Mouse (Mus musculus): ENCODE measurements around the gene Foxn3. TPM values are rescaled to one million over a fixed set of nuclear protein-coding genes. Genes with fewer than 3 reads are reported as not detected.
A peak's percentile ranks its signal among the peaks of the same experiment; 100 is the strongest.

Foxn3 gene
- polyA plus RNA-seq, 1 experiment from 2014 or later, result 54.0 TPM

DNA sequence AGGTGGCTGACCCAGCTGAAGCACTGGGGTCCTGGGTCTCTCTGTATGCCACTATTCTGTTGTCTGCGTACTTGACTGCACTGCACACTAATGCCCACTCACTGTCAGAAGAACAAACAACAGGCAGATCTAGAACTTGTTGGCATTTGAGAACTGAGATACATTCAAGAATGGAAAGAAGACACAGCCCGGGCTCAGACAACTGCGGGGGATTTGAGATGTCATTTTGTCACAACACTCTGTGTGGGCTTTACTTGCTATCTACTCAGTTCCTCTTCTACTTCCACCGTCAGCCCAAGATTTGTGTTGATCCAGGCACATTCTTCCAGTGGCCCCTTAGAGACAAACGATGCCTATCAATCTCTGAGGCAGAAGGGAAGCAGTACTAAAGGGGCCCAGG lies 248.6 kb downstream of the Foxn3 start:
- no peak overlapping the region for H3K4me3 ChIP-seq (replicated peaks; ENCODE audit: low read depth, low read length)
- H3K27ac ChIP-seq, result no peak overlapping the region
- no peak overlapping the region for H3K4me2 ChIP-seq (ENCODE audit: low read length)
- no peak overlapping the region for H3K9ac ChIP-seq (ENCODE audit: low read depth, low read length)
- no peaks in the 10 kb centered on the region for H3K27me3 ChIP-seq (ENCODE audit: insufficient read depth, low read length)
- no peaks in the 10 kb centered on the region for H3K9me3 ChIP-seq (replicated peaks; ENCODE audit: low read length)
- WGBS, result 64% methylated on average over 5 of the region's 5 CpGs
- no peaks in the 10 kb centered on the region for H3K36me3 ChIP-seq (ENCODE audit: insufficient read depth, low read length)
- H3K4me1 ChIP-seq (replicated peaks; ENCODE audit: insufficient read depth, low read length), result no peaks in the 10 kb centered on the region
- TF ChIP-seq CTCF (IDR thresholded peaks at IDR 0.05; ENCODE audit: low read depth), result no peak
- ATAC-seq (replicated peaks; ENCODE audit: low FRiP score, low read depth), result no peak
- DNase-seq (ENCODE audit: low spot score), result no peak

DNA sequence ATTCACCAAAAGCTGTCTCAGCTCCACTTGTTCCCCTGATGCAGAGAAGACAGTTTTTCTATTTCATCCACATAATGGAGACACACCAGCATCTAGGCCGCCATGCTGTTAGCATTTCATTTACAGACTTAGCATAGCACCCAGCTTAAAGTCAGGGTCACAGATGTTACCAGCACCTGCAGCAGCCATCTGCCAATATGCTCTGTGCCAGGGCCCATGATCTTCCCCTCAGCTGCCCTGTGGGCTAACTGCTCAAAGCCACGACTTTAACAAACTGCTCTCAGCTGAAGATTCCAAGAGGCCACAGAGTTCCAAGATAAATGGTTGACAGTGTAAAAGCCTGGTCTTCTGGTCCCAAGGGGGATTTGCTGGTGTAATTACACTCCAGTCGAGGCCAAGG lies 252.1 kb downstream of the Foxn3 start:
- Histone ChIP-seq H3K4me3 (replicated peaks; ENCODE audit: low read depth, low read length) (no peak overlapping the region), H3K4me1 (replicated peaks; ENCODE audit: insufficient read depth, low read length) (peaks cover 6% of the 10 kb centered on the region; the same call in 1 of the 2 replicates), H3K9ac (ENCODE audit: low read depth, low read length) (no peak overlapping the region), H3K27ac (no peak overlapping the region), H3K27me3 (ENCODE audit: insufficient read depth, low read length) (no peaks in the 10 kb centered on the region), H3K4me2 (ENCODE audit: low read length) (no peak overlapping the region), H3K9me3 (replicated peaks; ENCODE audit: low read length) (no peaks in the 10 kb centered on the region), H3K36me3 (ENCODE audit: insufficient read depth, low read length) (no peaks in the 10 kb centered on the region)
- 59% methylated on average over 3 of the region's 3 CpGs for whole genome bisulfite sequencing
- DNase-seq (ENCODE audit: low spot score), result no peak
- no peak for ATAC-seq (replicated peaks; ENCODE audit: low FRiP score, low read depth)
- TF ChIP-seq CTCF (IDR thresholded peaks at IDR 0.05; ENCODE audit: low read depth), result no peak

DNA sequence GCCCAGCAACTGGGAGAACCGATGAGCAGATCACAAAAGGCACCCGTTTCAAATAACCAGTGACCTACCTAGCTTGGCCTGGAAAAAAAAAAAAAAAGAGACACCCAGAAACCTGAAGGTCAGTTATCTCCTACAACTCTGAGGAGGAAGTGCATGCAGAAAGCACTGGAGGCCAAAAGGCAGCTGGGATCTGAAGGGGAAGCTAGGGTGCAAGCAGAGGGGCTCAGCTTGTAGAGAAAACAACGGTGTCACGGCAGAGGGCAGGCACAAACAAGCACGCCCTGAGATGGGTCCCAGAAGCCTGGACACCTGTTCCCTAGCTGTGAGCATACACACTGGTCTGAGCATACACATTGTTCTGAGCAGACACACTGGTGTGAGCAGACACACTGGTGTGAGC lies 253.4 kb downstream of the Foxn3 start:
- H3K4me2 ChIP-seq (ENCODE audit: low read length), result no peak overlapping the region
- DNase-seq (ENCODE audit: low spot score) (no peak), ATAC-seq (replicated peaks; ENCODE audit: low FRiP score, low read depth) (no peak)
- H3K36me3 ChIP-seq (ENCODE audit: insufficient read depth, low read length), result no peaks in the 10 kb centered on the region
- no peak overlapping the region for H3K27ac ChIP-seq
- peaks cover 11% of the 10 kb centered on the region for H3K4me1 ChIP-seq (replicated peaks; ENCODE audit: insufficient read depth, low read length)
- TF ChIP-seq CTCF (IDR thresholded peaks at IDR 0.05; ENCODE audit: low read depth), result no peak
- WGBS, result 59% methylated on average over 5 of the region's 5 CpGs
- H3K9ac ChIP-seq (ENCODE audit: low read depth, low read length), result no peak overlapping the region
- no peak overlapping the region for H3K4me3 ChIP-seq (replicated peaks; ENCODE audit: low read depth, low read length)
- H3K27me3 ChIP-seq (ENCODE audit: insufficient read depth, low read length), result no peaks in the 10 kb centered on the region
- no peaks in the 10 kb centered on the region for H3K9me3 ChIP-seq (replicated peaks; ENCODE audit: low read length)

DNA sequence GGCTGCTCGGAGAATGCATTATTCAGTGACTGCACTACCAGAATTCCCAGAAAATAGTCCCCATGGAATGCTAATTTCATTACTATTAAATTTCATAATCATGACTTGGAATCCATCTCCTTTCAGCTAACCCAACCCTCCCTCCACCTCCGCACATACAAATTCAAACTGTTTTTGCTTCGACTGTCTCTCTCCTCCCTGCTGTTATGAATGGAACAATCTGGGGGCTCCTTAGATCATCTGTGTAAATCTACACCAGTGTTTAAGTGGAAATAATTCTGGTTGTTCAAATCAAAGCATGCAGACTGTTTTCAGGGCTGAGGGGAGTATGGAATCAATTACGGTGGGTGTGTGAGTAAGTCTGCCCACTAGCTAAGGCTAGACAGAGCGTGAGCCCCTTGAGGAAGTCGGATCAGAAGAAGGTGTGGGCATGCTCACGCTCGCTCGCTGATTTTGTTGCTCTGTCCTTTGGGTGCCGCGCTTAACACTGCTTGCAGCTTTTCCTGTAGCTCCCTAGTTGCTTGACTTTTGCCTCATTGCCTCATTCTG lies 254.8 kb downstream of the Foxn3 start:
- Histone ChIP-seq H3K4me3 (replicated peaks; ENCODE audit: low read depth, low read length) (no peak overlapping the region), H3K36me3 (ENCODE audit: insufficient read depth, low read length) (no peaks in the 10 kb centered on the region), H3K27me3 (ENCODE audit: insufficient read depth, low read length) (no peaks in the 10 kb centered on the region), H3K9me3 (replicated peaks; ENCODE audit: low read length) (no peaks in the 10 kb centered on the region), H3K4me1 (replicated peaks; ENCODE audit: insufficient read depth, low read length) (peaks cover 11% of the 10 kb centered on the region), H3K4me2 (ENCODE audit: low read length) (no peak overlapping the region), H3K27ac (no peak overlapping the region), H3K9ac (ENCODE audit: low read depth, low read length) (no peak overlapping the region)
- ATAC-seq (replicated peaks; ENCODE audit: low FRiP score, low read depth), result no peak
- no peak for TF ChIP-seq CTCF (IDR thresholded peaks at IDR 0.05; ENCODE audit: low read depth)
- DNase-seq (ENCODE audit: low spot score), result no peak
- 64% methylated on average over 11 of the region's 11 CpGs for WGBS

DNA sequence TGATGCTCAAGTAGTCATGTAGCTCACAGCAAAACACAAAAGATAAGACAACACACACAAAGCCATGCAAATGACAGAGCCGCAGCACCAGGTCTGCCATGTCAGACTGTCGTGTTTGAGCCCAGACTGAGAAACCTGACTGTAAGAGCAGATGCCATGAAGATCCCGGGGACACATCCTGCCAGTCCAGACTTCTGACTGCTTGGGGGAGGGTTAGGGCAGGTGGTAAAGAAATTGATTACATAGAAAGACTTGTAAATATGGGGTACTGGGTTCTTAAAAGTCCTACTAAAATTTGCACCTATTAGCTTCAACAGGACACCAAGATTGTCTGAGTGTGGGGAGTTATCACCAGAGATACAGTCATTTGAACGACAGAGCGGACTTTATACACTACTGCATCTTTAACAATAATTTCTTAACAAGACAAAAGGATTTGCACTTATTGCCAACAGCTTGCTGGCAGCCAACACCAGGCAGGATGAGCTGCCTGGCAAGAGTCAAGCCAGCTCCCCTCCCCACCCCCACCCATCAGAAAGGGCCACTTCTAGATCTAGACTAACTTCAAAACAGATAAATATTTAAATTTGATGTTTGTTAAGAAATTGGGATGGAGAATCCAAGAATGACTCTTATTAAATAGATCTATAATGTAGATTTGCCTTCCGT lies 256.7 kb downstream of the Foxn3 start:
- Histone ChIP-seq H3K4me1 (replicated peaks; ENCODE audit: insufficient read depth, low read length) (peaks cover 11% of the 10 kb centered on the region), H3K36me3 (ENCODE audit: insufficient read depth, low read length) (no peaks in the 10 kb centered on the region), H3K9ac (ENCODE audit: low read depth, low read length) (no peak overlapping the region), H3K9me3 (replicated peaks; ENCODE audit: low read length) (no peaks in the 10 kb centered on the region), H3K27me3 (ENCODE audit: insufficient read depth, low read length) (no peaks in the 10 kb centered on the region), H3K4me2 (ENCODE audit: low read length) (no peak overlapping the region), H3K4me3 (replicated peaks; ENCODE audit: low read depth, low read length) (no peak overlapping the region), H3K27ac (no peak overlapping the region)
- no peak for TF ChIP-seq CTCF (IDR thresholded peaks at IDR 0.05; ENCODE audit: low read depth)
- no peak for DNase-seq (ENCODE audit: low spot score)
- WGBS, result 51% methylated on average over 6 of the region's 6 CpGs
- no peak for ATAC-seq (replicated peaks; ENCODE audit: low FRiP score, low read depth)

DNA sequence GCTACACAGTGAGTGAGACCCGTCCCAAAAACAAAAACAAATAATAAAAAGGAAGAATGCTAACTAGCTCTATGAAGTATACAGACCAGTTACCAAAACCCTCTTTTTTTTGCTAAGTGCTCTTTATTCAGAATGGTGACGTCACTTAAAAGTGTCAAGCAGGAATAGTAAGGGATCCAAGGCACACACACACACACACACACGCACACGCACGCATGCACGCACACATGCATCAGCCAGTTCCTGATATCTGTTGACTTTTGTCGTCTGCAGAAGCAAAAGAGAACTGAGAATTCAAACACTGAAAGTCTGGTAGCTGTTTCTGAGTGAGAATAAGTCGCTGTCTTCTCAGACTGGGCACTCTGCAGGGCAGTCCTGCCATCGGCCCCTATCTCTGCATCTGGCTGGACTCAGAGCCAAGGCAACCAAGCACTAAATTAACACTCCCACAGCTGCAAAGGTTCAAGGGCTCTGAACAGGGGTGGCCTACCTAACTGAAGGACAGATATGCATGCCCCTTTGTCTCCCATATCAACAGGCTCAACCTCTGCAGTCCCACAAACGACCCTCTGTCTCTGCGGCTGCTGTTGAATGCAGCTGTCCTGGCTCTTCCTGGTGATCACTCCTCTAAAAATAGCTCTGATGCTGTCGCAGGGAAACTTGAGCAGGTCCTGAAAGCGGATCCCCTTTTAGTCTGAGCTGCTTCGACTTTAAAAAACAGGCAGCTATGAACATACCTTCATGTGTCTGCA lies 257.4 kb downstream of the Foxn3 start:
- Histone ChIP-seq H3K9me3 (replicated peaks; ENCODE audit: low read length) (no peaks in the 10 kb centered on the region), H3K4me1 (replicated peaks; ENCODE audit: insufficient read depth, low read length) (peaks cover 11% of the 10 kb centered on the region), H3K4me3 (replicated peaks; ENCODE audit: low read depth, low read length) (no peak overlapping the region), H3K27me3 (ENCODE audit: insufficient read depth, low read length) (no peaks in the 10 kb centered on the region), H3K4me2 (ENCODE audit: low read length) (no peak overlapping the region), H3K27ac (no peak overlapping the region), H3K36me3 (ENCODE audit: insufficient read depth, low read length) (no peaks in the 10 kb centered on the region), H3K9ac (ENCODE audit: low read depth, low read length) (no peak overlapping the region)
- peak; percentile 55 for ATAC-seq (replicated peaks; ENCODE audit: low FRiP score, low read depth)
- DNase-seq (ENCODE audit: low spot score), result peak; percentile 84
- TF ChIP-seq CTCF (IDR thresholded peaks at IDR 0.05; ENCODE audit: low read depth), result no peak
- WGBS, result 34% methylated on average over 14 of the region's 14 CpGs
